In genomic region chr2:27438281-27438680, GRCm38 (mm10) we compare ENCODE assay signal across 11 mouse cellular contexts. TPM values are rescaled to one million over a fixed set of nuclear protein-coding genes. Genes with fewer than 3 reads are reported as not detected.
DNase-seq lines count a peak whose midpoint lies in the region; ATAC-seq and TF ChIP-seq lines count a peak whose summit lies in the region.
"Had no signal": no experiment of that assay in that cellular context is flagged by ENCODE, and none has a peak within 500 bp of the region (broad histone marks: within the 10 kb centered on the region; RNA-seq: fewer than 3 reads in every experiment).

No protein-coding gene starts in this region.

- peaks cover 33% of the 10 kb centered on the region for H3K4me1 ChIP-seq in heart, embryonic 10.5 days
- peaks cover 9% of the 10 kb centered on the region for H3K4me1 ChIP-seq in heart, embryonic 11.5 days (ENCODE audit: control insufficient read depth, insufficient read depth, low read length)
- no peaks in the 10 kb centered on the region for H3K4me1 ChIP-seq in stomach, postnatal 0 days (replicated peaks; ENCODE audit: control insufficient read depth, insufficient read depth)
- peaks cover 6% of the 10 kb centered on the region for H3K4me1 ChIP-seq in forebrain, embryonic 14.5 days (ENCODE audit: control insufficient read depth, insufficient read depth, low read length)

- DNase-seq in heart, embryonic 10.5 days (ENCODE audit: low spot score): peak; percentile 87
- DNase-seq in MEL-GATA-1-ER (ENCODE audit: extremely low read depth, low read depth): peak; percentile 50
- DNase-seq in induced T-regulatory cell, adult 2 months (ENCODE audit: low read depth): peak; percentile 75
- DNase-seq in stomach, postnatal 0 days (ENCODE audit: low spot score): peak; percentile 69
- no peak for DNase-seq in right cerebral cortex, postnatal 25 days
- DNase-seq in layer of hippocampus, adult 11-12 months (ENCODE audit: low spot score): no peak
- DNase-seq in forebrain, embryonic 14.5 days (ENCODE audit: low spot score): no peak

- H3K4me3 ChIP-seq in heart, embryonic 10.5 days: no peak overlapping the region
- H3K4me3 ChIP-seq in heart, embryonic 11.5 days (ENCODE audit: low read depth, low read length): no peak overlapping the region
- H3K4me3 ChIP-seq in stomach, postnatal 0 days (ENCODE audit: low read depth, low read length): no peak overlapping the region
- H3K4me3 ChIP-seq in forebrain, embryonic 14.5 days (ENCODE audit: low read depth, low read length): no peak overlapping the region
- H3K4me3 ChIP-seq: intestine, embryonic 15.5 days; limb, embryonic 15.5 days had no signal

- H3K27ac ChIP-seq in heart, embryonic 10.5 days: 0 out of 2 replicates have a peak overlapping the region, but pooled peaks have one; percentile 42
- H3K27ac ChIP-seq in heart, embryonic 11.5 days (ENCODE audit: low read depth, low read length): no peak overlapping the region
- H3K27ac ChIP-seq in stomach, postnatal 0 days (replicated peaks): no peak overlapping the region
- H3K27ac ChIP-seq in forebrain, embryonic 14.5 days (ENCODE audit: low read depth, low read length): no peak overlapping the region
- H3K27ac ChIP-seq: intestine, embryonic 15.5 days; limb, embryonic 15.5 days had no signal

- 0 out of 2 replicates have a peak, but pooled peaks cover 4% of the 10 kb centered on the region for H3K27me3 ChIP-seq in heart, embryonic 10.5 days (ENCODE audit: insufficient read depth, poor library complexity, severe bottlenecking)
- no peaks in the 10 kb centered on the region for H3K27me3 ChIP-seq in heart, embryonic 11.5 days (ENCODE audit: control insufficient read depth, insufficient read depth, low read length)
- H3K27me3 ChIP-seq in stomach, postnatal 0 days (ENCODE audit: control insufficient read depth, insufficient read depth, low read length): no peaks in the 10 kb centered on the region
- H3K27me3 ChIP-seq in forebrain, embryonic 14.5 days (replicated peaks; ENCODE audit: control insufficient read depth, insufficient read depth, low read length): no peaks in the 10 kb centered on the region
- H3K27me3 ChIP-seq: intestine, embryonic 15.5 days; limb, embryonic 15.5 days; Patski had no signal

- ATAC-seq in heart, embryonic 11.5 days (replicated peaks; ENCODE audit: insufficient number of reproducible peaks, low FRiP score, low TSS enrichment): no peak
- ATAC-seq in stomach, postnatal 0 days (ENCODE audit: low FRiP score, low TSS enrichment): peak; percentile 51
- no peak for ATAC-seq in forebrain, embryonic 14.5 days
- ATAC-seq: intestine, embryonic 15.5 days; Patski had no signal

- no peak overlapping the region for H3K4me2 ChIP-seq in heart, embryonic 11.5 days
- H3K4me2 ChIP-seq in stomach, postnatal 0 days (replicated peaks; ENCODE audit: low read depth): no peak overlapping the region
- H3K4me2 ChIP-seq in forebrain, embryonic 14.5 days (ENCODE audit: low read length): no peak overlapping the region
- H3K4me2 ChIP-seq: intestine, embryonic 15.5 days; limb, embryonic 15.5 days had no signal

- no peak for TF ChIP-seq CTCF in stomach, postnatal 0 days (IDR thresholded peaks at IDR 0.05; ENCODE audit: low read depth)

- no peak overlapping the region for H3K9ac ChIP-seq in heart, embryonic 11.5 days (ENCODE audit: low read depth, low read length)
- no peak overlapping the region for H3K9ac ChIP-seq in stomach, postnatal 0 days (ENCODE audit: low read length)
- H3K9ac ChIP-seq in forebrain, embryonic 14.5 days (ENCODE audit: low read length): no peak overlapping the region
- H3K9ac ChIP-seq: intestine, embryonic 15.5 days; limb, embryonic 15.5 days had no signal

- no peaks in the 10 kb centered on the region for H3K9me3 ChIP-seq in heart, embryonic 10.5 days
- H3K9me3 ChIP-seq in heart, embryonic 11.5 days (replicated peaks; ENCODE audit: control insufficient read depth, low read length): no peaks in the 10 kb centered on the region
- H3K9me3 ChIP-seq in stomach, postnatal 0 days (ENCODE audit: control insufficient read depth, low read length): no peaks in the 10 kb centered on the region
- H3K9me3 ChIP-seq in forebrain, embryonic 14.5 days (replicated peaks; ENCODE audit: control insufficient read depth, low read length): no peaks in the 10 kb centered on the region
- H3K9me3 ChIP-seq: intestine, embryonic 15.5 days; limb, embryonic 15.5 days had no signal

- WGBS in heart, embryonic 10.5 days: 17% methylated on average over 11 of the region's 11 CpGs
- WGBS in heart, embryonic 11.5 days (ENCODE audit: insufficient replicate concordance): 16% methylated on average over 11 of the region's 11 CpGs
- 15% methylated on average over 11 of the region's 11 CpGs for WGBS in stomach, postnatal 0 days
- WGBS in forebrain, embryonic 14.5 days: 20% methylated on average over 11 of the region's 11 CpGs

- no peaks in the 10 kb centered on the region for H3K36me3 ChIP-seq in heart, embryonic 10.5 days
- no peaks in the 10 kb centered on the region for H3K36me3 ChIP-seq in heart, embryonic 11.5 days (ENCODE audit: control insufficient read depth, insufficient read depth, low read length)
- H3K36me3 ChIP-seq in stomach, postnatal 0 days (ENCODE audit: control insufficient read depth, insufficient read depth, low read length): no peaks in the 10 kb centered on the region
- no peaks in the 10 kb centered on the region for H3K36me3 ChIP-seq in forebrain, embryonic 14.5 days (ENCODE audit: control insufficient read depth, insufficient read depth, low read length)
- H3K36me3 ChIP-seq: intestine, embryonic 15.5 days; limb, embryonic 15.5 days had no signal

- TF ChIP-seq EP300 in stomach, postnatal 0 days (optimal IDR thresholded peaks at IDR 0.05): no peak

RNA-seq across cellular contexts. Expression of gene Brd3os, which starts 3.8 kb away (rescaled TPM):
- 2.3 and 3.3 TPM in 2 replicates for polyA plus RNA-seq in heart, embryonic 10.5 days (2016; fragmentation: Nextera tagmentation; extraction: Ambion mirVana)
- polyA plus RNA-seq in heart, embryonic 11.5 days (2014; fragmentation: Nextera tagmentation; extraction: Ambion mirVana): 3.1 and 3.3 TPM in 2 replicates
- polyA plus RNA-seq in stomach, postnatal 0 days (2015; fragmentation: Nextera tagmentation; extraction: Ambion mirVana): 2.8 and 3.4 TPM in 2 replicates
- 34.3 and 38.1 TPM in 2 replicates for polyA plus RNA-seq in forebrain, embryonic 14.5 days (2014; fragmentation: Nextera tagmentation; extraction: Ambion mirVana)

RNA-seq across cellular contexts. Expression of gene Vav2, which starts 11.4 kb away (rescaled TPM):
- polyA plus RNA-seq in heart, embryonic 10.5 days (2016; fragmentation: Nextera tagmentation; extraction: Ambion mirVana): 5.1 and 8.1 TPM in 2 replicates
- polyA plus RNA-seq in heart, embryonic 11.5 days (2014; fragmentation: Nextera tagmentation; extraction: Ambion mirVana): 3.4 and 4.7 TPM in 2 replicates
- polyA plus RNA-seq in stomach, postnatal 0 days (2015; fragmentation: Nextera tagmentation; extraction: Ambion mirVana): 2.7 and 2.9 TPM in 2 replicates
- polyA plus RNA-seq in forebrain, embryonic 14.5 days (2014; fragmentation: Nextera tagmentation; extraction: Ambion mirVana): 7.4 and 8.9 TPM in 2 replicates

Comparison
In these comparisons a context has a peak if more than half of its experiments do, and no peak if none do; other contexts are left out.
1. DNase-seq: peak in heart, embryonic 10.5 days (single experiment), MEL-GATA-1-ER (single experiment), induced T-regulatory cell, adult 2 months (single experiment) and stomach, postnatal 0 days (single experiment); none in right cerebral cortex, postnatal 25 days (single experiment), layer of hippocampus, adult 11-12 months (single experiment) and forebrain, embryonic 14.5 days (single experiment).